Mouse (Mus musculus) bone marrow, adult 2 months (tissue): Measurements from ENCODE around the gene Plk3.

Experiments used
- CTCF ChIP-seq: fragments of 200-500 bp; IDR thresholded peaks from 2 replicates; pipeline ENCODE4 v1.5.1; 2011; ENCODE audit warnings: low read length, control low read depth; ENCODE audit not compliant: control insufficient read depth, insufficient read depth
- POLR2A ChIP-seq: fragments of 200-500 bp; IDR thresholded peaks from 2 replicates; pipeline ENCODE4 v1.6.1; 2011; ENCODE audit warnings: low read depth, mild to moderate bottlenecking, control low read depth, low read length, borderline replicate concordance; ENCODE audit not compliant: control insufficient read depth

- peak; percentile 92 for TF ChIP-seq CTCF
- TF ChIP-seq POLR2A, result no peak
Measured at GRCm38 (mm10) chr4:117146176-117146575, 12.4 kb upstream of the Plk3 start.
